21 mouse cellular contexts compared by ENCODE assay signal in the genomic region with DNA sequence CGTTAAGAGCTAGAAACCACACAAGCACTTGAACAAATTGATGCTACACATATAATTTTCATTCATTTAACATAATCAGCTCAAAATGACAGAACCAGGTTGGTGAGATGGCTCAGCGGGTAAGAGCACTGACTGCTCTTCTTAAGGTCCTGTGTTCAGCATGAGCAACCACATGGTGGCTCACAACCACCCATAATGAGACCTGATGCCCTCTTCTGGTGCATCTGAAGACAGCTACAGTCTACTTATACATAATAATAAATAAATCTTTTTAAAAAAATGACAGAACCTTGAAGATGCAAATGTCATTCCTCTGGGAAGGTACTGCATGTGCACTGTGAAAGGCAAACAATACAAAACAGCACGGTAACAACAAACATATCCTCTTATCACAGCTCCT. TPM values are rescaled to one million over a fixed set of nuclear protein-coding genes. Genes with fewer than 3 reads are reported as not detected.
DNase-seq lines count a peak whose midpoint lies in the region; ATAC-seq and TF ChIP-seq lines count a peak whose summit lies in the region.
"Had no signal": no experiment of that assay in that cellular context is flagged by ENCODE, and none has a peak within 500 bp of the region (broad histone marks: within the 10 kb centered on the region; RNA-seq: fewer than 3 reads in every experiment).

No protein-coding gene starts in this region.

- TF ChIP-seq POLR2A in liver, adult 2 months (IDR thresholded peaks at IDR 0.05; ENCODE audit: extremely low read depth, insufficient read depth, low read length), result no peak
- TF ChIP-seq POLR2A in MEL (IDR thresholded peaks at IDR 0.05; ENCODE audit: control insufficient read depth in 1 of 2, insufficient read depth in 1 of 2, low read depth in 1 of 2, low read length in 2 of 2, poor library complexity in 1 of 2), result no peak

- no peaks in the 10 kb centered on the region for H3K79me2 ChIP-seq in liver, adult 2 months (ENCODE audit: control insufficient read depth, insufficient read depth, low read length)
- H3K79me2 ChIP-seq in MEL (ENCODE audit: control insufficient read depth, insufficient read depth, low read length, poor library complexity), result no peaks in the 10 kb centered on the region

- no peak for TF ChIP-seq RAD21 in MEL (IDR thresholded peaks at IDR 0.05; ENCODE audit: low read depth, low read length)

- no peaks in the 10 kb centered on the region for H3K36me3 ChIP-seq in heart, postnatal 0 days (replicated peaks; ENCODE audit: control insufficient read depth, insufficient read depth, low read length)
- no peaks in the 10 kb centered on the region for H3K36me3 ChIP-seq in liver, adult 2 months (ENCODE audit: control insufficient read depth, insufficient read depth, low read length)
- no peaks in the 10 kb centered on the region for H3K36me3 ChIP-seq in liver, embryonic 11.5 days (ENCODE audit: control insufficient read depth, insufficient read depth, low read length)
- H3K36me3 ChIP-seq in MEL (ENCODE audit: control insufficient read depth in 1 of 2, insufficient read depth in 2 of 2, low read length in 2 of 2), result no peaks in the 10 kb centered on the region

- TF ChIP-seq CTCF in heart, postnatal 0 days (IDR thresholded peaks at IDR 0.05; ENCODE audit: low read depth), result peak; percentile 20; the same call in 1 of the 2 replicates
- 0 out of 2 replicates have a peak, but pooled peaks have one; percentile 5 for TF ChIP-seq CTCF in liver, adult 2 months (IDR thresholded peaks at IDR 0.05; ENCODE audit: low read depth, low read length)
- TF ChIP-seq CTCF in MEL (IDR thresholded peaks at IDR 0.05 in 2 of 3, conservative IDR thresholded peaks at IDR 0.05 in 1 of 3; ENCODE audit: control insufficient read depth in 1 of 3, insufficient read depth in 1 of 3, low read depth in 2 of 3, low read length in 3 of 3, poor library complexity in 1 of 3, severe bottlenecking in 1 of 3), result peak in 2 of 3 experiments; percentile 16 to 45; a peak in 4 of 6 replicates

- no peak overlapping the region for H3K4me2 ChIP-seq in heart, postnatal 0 days (ENCODE audit: low read depth, low read length)
- no peak overlapping the region for H3K4me2 ChIP-seq in liver, embryonic 11.5 days
- H3K4me2 ChIP-seq: embryonic facial prominence, embryonic 12.5 days; forebrain, embryonic 13.5 days; heart, embryonic 12.5 days; hindbrain, embryonic 14.5 days; intestine, embryonic 15.5 days; midbrain, embryonic 11.5 days; neural tube, embryonic 12.5 days had no signal

- H3K9ac ChIP-seq in heart, postnatal 0 days (replicated peaks; ENCODE audit: low read depth, low read length), result no peak overlapping the region
- H3K9ac ChIP-seq in liver, adult 2 months (ENCODE audit: low read depth, low read length), result no peak overlapping the region
- no peak overlapping the region for H3K9ac ChIP-seq in liver, embryonic 11.5 days (ENCODE audit: low read depth, low read length)
- H3K9ac ChIP-seq in MEL (ENCODE audit: control insufficient read depth, low read depth, low read length, poor library complexity, severe bottlenecking), result no peak overlapping the region
- H3K9ac ChIP-seq: embryonic facial prominence, embryonic 12.5 days; forebrain, embryonic 13.5 days; heart, embryonic 12.5 days; hindbrain, embryonic 14.5 days; intestine, embryonic 15.5 days; neural tube, embryonic 12.5 days had no signal

- H3K4me1 ChIP-seq in heart, postnatal 0 days (ENCODE audit: control insufficient read depth, insufficient read depth), result no peaks in the 10 kb centered on the region
- H3K4me1 ChIP-seq in liver, adult 2 months (ENCODE audit: control insufficient read depth, insufficient read depth, low read length), result no peaks in the 10 kb centered on the region
- H3K4me1 ChIP-seq in liver, embryonic 11.5 days (replicated peaks; ENCODE audit: control insufficient read depth, insufficient read depth, low read length), result no peaks in the 10 kb centered on the region
- H3K4me1 ChIP-seq in MEL (ENCODE audit: control insufficient read depth in 1 of 2, insufficient read depth in 2 of 2, low read length in 2 of 2), result no peaks in the 10 kb centered on the region
- H3K4me1 ChIP-seq: embryonic facial prominence, embryonic 12.5 days; forebrain, embryonic 13.5 days; heart, embryonic 12.5 days; intestine, embryonic 15.5 days; neural tube, embryonic 12.5 days had no signal

- H3K4me3 ChIP-seq in heart, postnatal 0 days (ENCODE audit: low read depth, low read length), result no peak overlapping the region
- no peak overlapping the region for H3K4me3 ChIP-seq in liver, adult 2 months (ENCODE audit: insufficient read depth, low read depth, low read length)
- no peak overlapping the region for H3K4me3 ChIP-seq in liver, embryonic 11.5 days (ENCODE audit: low read depth, low read length)
- no peak overlapping the region for H3K4me3 ChIP-seq in MEL (ENCODE audit: control insufficient read depth in 1 of 2, insufficient read depth in 1 of 2, low read depth in 2 of 2, low read length in 2 of 2)
- H3K4me3 ChIP-seq: embryonic facial prominence, embryonic 12.5 days; erythroblast, embryonic 14.5 days; forebrain, embryonic 13.5 days; heart, embryonic 12.5 days; intestine, embryonic 15.5 days; neural tube, embryonic 12.5 days had no signal

- no peak for TF ChIP-seq EP300 in heart, postnatal 0 days (IDR thresholded peaks at IDR 0.05; ENCODE audit: low read depth)
- TF ChIP-seq EP300 in MEL (IDR thresholded peaks at IDR 0.05; ENCODE audit: low read depth in 1 of 2, low read length in 2 of 2), result no peak

- DNase-seq in heart, postnatal 0 days (ENCODE audit: low spot score), result no peak
- DNase-seq in heart, adult 18-20 months, result no peak
- DNase-seq in liver, adult 2 months (ENCODE audit: extremely low read depth, low read depth, low spot score), result no peak
- DNase-seq in liver, embryonic 11.5 days (ENCODE audit: low spot score), result no peak
- DNase-seq in 3T3-L1 (ENCODE audit: low read depth, low spot score) (peak; percentile 39), MEL (ENCODE audit: low read depth, low spot score) (peak; percentile 17)
- DNase-seq: adrenal gland, postnatal 25 days; cerebellum, adult 11 months; cerebellum, postnatal 10 days; kidney, postnatal 10 days; lung, postnatal 4 days; thymus, adult 18-20 months had no signal

- no peaks in the 10 kb centered on the region for H3K9me3 ChIP-seq in heart, postnatal 0 days (replicated peaks; ENCODE audit: control insufficient read depth, low read length)
- H3K9me3 ChIP-seq in liver, embryonic 11.5 days (ENCODE audit: control insufficient read depth, low read length), result no peaks in the 10 kb centered on the region
- H3K9me3 ChIP-seq in MEL (replicated peaks; ENCODE audit: insufficient read depth, low read length), result no peaks in the 10 kb centered on the region
- H3K9me3 ChIP-seq: embryonic facial prominence, embryonic 12.5 days; forebrain, embryonic 13.5 days; heart, embryonic 12.5 days; intestine, embryonic 15.5 days; neural tube, embryonic 12.5 days had no signal

- ATAC-seq in heart, postnatal 0 days (ENCODE audit: insufficient read depth, low read depth), result no peak
- no peak for ATAC-seq in liver, embryonic 11.5 days (replicated peaks; ENCODE audit: low FRiP score)
- no peak for ATAC-seq in megakaryocyte progenitor cell, adult 5-6 weeks (replicated peaks; ENCODE audit: poor library complexity)
- ATAC-seq: forebrain, embryonic 13.5 days; intestine, embryonic 15.5 days had no signal

- H3K27ac ChIP-seq in heart, postnatal 0 days (ENCODE audit: low read depth), result no peak overlapping the region
- H3K27ac ChIP-seq in liver, adult 2 months (replicated peaks; ENCODE audit: insufficient read depth, low read depth, low read length), result no peak overlapping the region
- H3K27ac ChIP-seq in liver, embryonic 11.5 days (ENCODE audit: low read depth, low read length), result no peak overlapping the region
- no peak overlapping the region for H3K27ac ChIP-seq in MEL (ENCODE audit: control insufficient read depth, low read depth, low read length)
- H3K27ac ChIP-seq: embryonic facial prominence, embryonic 12.5 days; forebrain, embryonic 13.5 days; hindbrain, embryonic 14.5 days; intestine, embryonic 15.5 days; neural tube, embryonic 12.5 days had no signal

- no peaks in the 10 kb centered on the region for H3K27me3 ChIP-seq in heart, postnatal 0 days (ENCODE audit: control insufficient read depth, insufficient read depth, low read length)
- H3K27me3 ChIP-seq in liver, adult 2 months (ENCODE audit: control insufficient read depth, insufficient read depth, low read length), result no peaks in the 10 kb centered on the region
- no peaks in the 10 kb centered on the region for H3K27me3 ChIP-seq in liver, embryonic 11.5 days (replicated peaks; ENCODE audit: control insufficient read depth, insufficient read depth, low read length)
- H3K27me3 ChIP-seq in MEL (ENCODE audit: control insufficient read depth in 1 of 2, insufficient read depth in 2 of 2, low read length in 2 of 2), result no peaks in the 10 kb centered on the region
- H3K27me3 ChIP-seq: embryonic facial prominence, embryonic 12.5 days; forebrain, embryonic 13.5 days; heart, embryonic 12.5 days; intestine, embryonic 15.5 days; neural tube, embryonic 12.5 days had no signal

- WGBS in heart, postnatal 0 days, result 90% methylated on average over 3 of the region's 3 CpGs
- 97% methylated on average over 3 of the region's 3 CpGs for WGBS in liver, adult 2 months
- 92% methylated on average over 3 of the region's 3 CpGs for WGBS in liver, embryonic 11.5 days

RNA-seq across cellular contexts. Expression of a gene that starts 16.3 kb away (rescaled TPM):
- total RNA-seq in heart, postnatal 0 days (2014; rRNA removed; ENCODE audit: low replicate concordance), result 5.0 and 10.1 TPM in 2 replicates
- 9.0 and 12.2 TPM in 2 replicates for polyA plus RNA-seq in heart, postnatal 0 days (2015; fragmentation: Nextera tagmentation; extraction: Ambion mirVana)
- 1 to 10 TPM; 3.8 to 4.8 TPM for total RNA-seq in heart, adult 18-20 months (2021)
- total RNA-seq in liver, adult 2 months (2014; rRNA removed), result 9.1 and 10.9 TPM in 2 replicates
- polyA plus RNA-seq in liver, adult 2 months (2012; rRNA removed), result 2.5 and 3.2 TPM in 2 replicates
- 30.7 and 31.3 TPM in 2 replicates for polyA plus RNA-seq in liver, embryonic 11.5 days (2014; fragmentation: Nextera tagmentation; extraction: Ambion mirVana)
- total RNA-seq in MEL (2012; rRNA removed), result 24.1 and 24.8 TPM in 2 replicates
- 10 to 100 TPM in 1 of 2 experiments, not detected in 1; 19.2 TPM for polyA plus RNA-seq in MEL (2012; ENCODE audit: insufficient read depth in 1 of 2, insufficient read length in 2 of 2, low read depth in 1 of 2, low replicate concordance in 2 of 2, missing spikeins in 1 of 2)
- total RNA-seq in megakaryocyte progenitor cell, adult 5-6 weeks (2015), result 15.1 and 15.5 TPM in 2 replicates
- total RNA-seq in megakaryocyte progenitor cell, adult 5-6 weeks (2017), result 20.8 TPM in 2 replicates

RNA-seq across cellular contexts. Expression of a gene that starts 16.4 kb away (rescaled TPM):
- 34.7 and 40.0 TPM in 2 replicates for total RNA-seq in heart, postnatal 0 days (2014; rRNA removed; ENCODE audit: low replicate concordance)
- 116 and 124 TPM in 2 replicates for polyA plus RNA-seq in heart, postnatal 0 days (2015; fragmentation: Nextera tagmentation; extraction: Ambion mirVana)
- total RNA-seq in heart, adult 18-20 months (2021), result 10 to 100 TPM; 43.4 to 46.2 TPM
- 26.6 and 26.9 TPM in 2 replicates for total RNA-seq in liver, adult 2 months (2014; rRNA removed)
- 7.4 and 9.7 TPM in 2 replicates for polyA plus RNA-seq in liver, adult 2 months (2012; rRNA removed)
- polyA plus RNA-seq in liver, embryonic 11.5 days (2014; fragmentation: Nextera tagmentation; extraction: Ambion mirVana), result 98.6 and 105 TPM in 2 replicates
- 29.9 and 30.2 TPM in 2 replicates for total RNA-seq in MEL (2012; rRNA removed)
- 10 to 100 TPM in 1 of 2 experiments, not detected in 1; 41.8 TPM for polyA plus RNA-seq in MEL (2012; ENCODE audit: insufficient read depth in 1 of 2, insufficient read length in 2 of 2, low read depth in 1 of 2, low replicate concordance in 2 of 2, missing spikeins in 1 of 2)
- total RNA-seq in megakaryocyte progenitor cell, adult 5-6 weeks (2015), result 88.1 and 94.9 TPM in 2 replicates
- 50.2 and 60.3 TPM in 2 replicates for total RNA-seq in megakaryocyte progenitor cell, adult 5-6 weeks (2017)

RNA-seq across cellular contexts. Expression of a gene that starts 46.1 kb away (rescaled TPM):
- total RNA-seq in heart, postnatal 0 days (2014; rRNA removed; ENCODE audit: low replicate concordance), result 67.4 and 74.6 TPM in 2 replicates
- polyA plus RNA-seq in heart, postnatal 0 days (2015; fragmentation: Nextera tagmentation; extraction: Ambion mirVana), result 17.6 and 18.7 TPM in 2 replicates
- total RNA-seq in heart, adult 18-20 months (2021), result 100 to 1,000 TPM; 116 to 125 TPM
- total RNA-seq in liver, adult 2 months (2014; rRNA removed), result 5.2 and 5.7 TPM in 2 replicates
- 3.2 and 4.1 TPM in 2 replicates for polyA plus RNA-seq in liver, adult 2 months (2012; rRNA removed)
- polyA plus RNA-seq in liver, embryonic 11.5 days (2014; fragmentation: Nextera tagmentation; extraction: Ambion mirVana), result 5.2 and 6.5 TPM in 2 replicates
- 3.1 and 3.7 TPM in 2 replicates for total RNA-seq in MEL (2012; rRNA removed)
- 10 to 100 TPM in 1 of 2 experiments, 1 to 10 TPM in 1; 9.4 to 34.9 TPM for polyA plus RNA-seq in MEL (2012; ENCODE audit: insufficient read depth in 1 of 2, insufficient read length in 2 of 2, low read depth in 1 of 2, low replicate concordance in 2 of 2, missing spikeins in 1 of 2)
- 2.4 and 4.5 TPM in 2 replicates for total RNA-seq in megakaryocyte progenitor cell, adult 5-6 weeks (2015)
- total RNA-seq in megakaryocyte progenitor cell, adult 5-6 weeks (2017), result 1.9 and 3.8 TPM in 2 replicates

Comparison
In these comparisons a context has a peak if more than half of its experiments do, and no peak if none do; other contexts are left out.
1. DNase-seq: peak in 3T3-L1 (single experiment) and MEL (single experiment); none in heart, postnatal 0 days (single experiment), heart, adult 18-20 months (0 of 2), liver, adult 2 months (single experiment) and liver, embryonic 11.5 days (single experiment).
2. RNA of a gene that starts 46.1 kb away (total RNA-seq): 116 to 125 TPM in heart, adult 18-20 months and 67.4 to 74.6 TPM in heart, postnatal 0 days; 5.2 to 5.7 TPM in liver, adult 2 months, 1.9 to 4.5 TPM in megakaryocyte progenitor cell, adult 5-6 weeks and 3.1 to 3.7 TPM in MEL; every median in the first group is over 10 times any median in the second.
3. Peak in every context shown above with its lines, with median percentiles within 50 percentile points of each other: CTCF ChIP-seq.